Mouse (Mus musculus) cortical plate, adult 2 months (tissue): ENCODE results near the gene Rundc1.
"Not testable (repeated sequence)": the region's sequence is repeated elsewhere in the genome, so short reads cannot be mapped to it uniquely, and the experiment has no call there.

Source experiments
- CTCF ChIP-seq: fragments of 200-500 bp; IDR thresholded peaks from 2 replicates; pipeline ENCODE4 v1.5.1; 2011; ENCODE audit warnings: mild to moderate bottlenecking, control low read depth, low read length; ENCODE audit not compliant: insufficient read depth; ENCODE audit errors: extremely low read depth
- POLR2A ChIP-seq: fragments of 200-500 bp; IDR thresholded peaks from 2 replicates; pipeline ENCODE4 v1.6.1; 2011; ENCODE audit warnings: mild to moderate bottlenecking, low read length, control low read depth; ENCODE audit not compliant: insufficient read depth; ENCODE audit errors: extremely low read depth

- TF ChIP-seq CTCF, POLR2A: not testable (repeated sequence)
Observed at GRCm38 (mm10) chr11:101476361-101476760, 51.5 kb downstream of the Rundc1 start.
